Mouse (Mus musculus) ES-Bruce4 (cell line): ENCODE measurements at regions not wholly inside any gene's neighbourhood (a gene's known extent, or its start where the extent isn't known, plus 50 kb on each side); places are given as distances from the start of the nearest gene placed in this dataset.

Experiments used
- CTCF ChIP-seq: IDR thresholded peaks from one replicate; pipeline ENCODE4 v1.8.1; 2011; ENCODE audit warnings: low read depth, low read length
- POLR2A ChIP-seq: IDR thresholded peaks from one replicate; pipeline ENCODE4 v1.8.1; 2011; ENCODE audit warnings: low read length; ENCODE audit not compliant: insufficient read depth

DNA sequence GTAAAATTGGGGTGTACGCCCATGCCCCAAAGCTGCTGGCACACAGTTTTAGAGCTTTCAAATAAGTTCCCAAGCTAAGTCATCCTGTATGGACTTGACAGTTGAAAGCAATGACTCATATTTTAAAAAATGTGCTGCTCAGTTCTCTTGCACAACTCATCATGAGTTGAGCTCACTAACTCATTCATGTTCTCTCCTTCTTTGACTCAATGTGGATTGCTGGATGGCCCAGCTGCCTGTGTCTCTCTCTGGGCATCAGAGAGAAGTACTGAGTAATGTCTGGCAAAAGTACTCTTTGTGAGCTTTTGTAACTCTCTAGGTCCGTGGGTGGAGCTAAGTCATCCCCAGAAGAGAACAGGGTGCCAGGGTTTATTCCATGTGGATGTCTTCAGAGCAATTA lies 355.3 kb downstream of the Rnd3 start:
- TF ChIP-seq POLR2A (no peak), CTCF (no peak)
